Mouse (Mus musculus): ENCODE data around the gene Atxn7l3. TPM values are rescaled to one million over a fixed set of nuclear protein-coding genes. Genes with fewer than 3 reads are reported as not detected.

Atxn7l3 gene
- total RNA-seq, 1 experiment from 2014 or later, result 47.9 TPM

DNA sequence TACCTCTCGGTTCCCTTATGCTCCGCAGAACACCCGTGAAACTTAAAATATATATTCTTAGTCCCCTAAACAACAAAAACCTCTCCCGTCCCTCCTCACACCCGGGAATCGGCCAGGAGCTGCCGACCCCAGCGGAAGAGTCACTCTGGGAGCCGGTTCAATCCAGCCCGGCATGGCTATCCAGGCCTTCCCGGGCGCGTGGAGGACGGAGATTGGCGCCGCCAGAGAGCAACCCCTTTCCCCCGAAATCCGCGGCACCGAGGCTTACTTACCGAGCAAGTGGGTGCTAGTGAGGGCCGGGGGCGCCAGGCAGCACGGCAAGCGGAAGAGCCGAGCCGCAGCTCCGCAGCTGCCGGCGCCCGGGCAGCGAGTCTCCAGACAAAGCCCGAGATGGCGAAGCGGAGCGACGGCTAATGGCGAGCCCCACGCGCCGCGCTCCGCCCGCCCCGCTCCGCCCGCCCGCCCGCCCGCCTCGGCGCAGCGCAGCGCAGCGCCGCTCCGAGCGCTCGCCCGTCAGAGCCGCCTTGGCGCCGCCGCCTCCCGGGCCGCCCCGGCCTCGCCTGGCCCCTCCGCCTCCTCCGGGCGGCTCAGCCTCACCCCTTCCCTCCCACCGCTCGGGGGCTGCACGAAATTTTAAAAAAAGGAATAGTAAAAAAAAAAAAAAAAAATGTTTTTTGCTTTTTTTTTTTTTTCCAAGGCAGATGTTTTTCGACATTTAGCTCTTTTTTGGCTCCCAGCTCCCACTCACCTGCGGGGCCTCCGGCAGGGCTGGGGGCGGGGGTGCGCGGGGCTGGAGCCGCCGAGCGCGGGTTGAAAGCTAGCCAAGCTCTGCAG, 22.4 kb upstream of the Atxn7l3 start:
- peak; percentile 75 for DNase-seq

DNA sequence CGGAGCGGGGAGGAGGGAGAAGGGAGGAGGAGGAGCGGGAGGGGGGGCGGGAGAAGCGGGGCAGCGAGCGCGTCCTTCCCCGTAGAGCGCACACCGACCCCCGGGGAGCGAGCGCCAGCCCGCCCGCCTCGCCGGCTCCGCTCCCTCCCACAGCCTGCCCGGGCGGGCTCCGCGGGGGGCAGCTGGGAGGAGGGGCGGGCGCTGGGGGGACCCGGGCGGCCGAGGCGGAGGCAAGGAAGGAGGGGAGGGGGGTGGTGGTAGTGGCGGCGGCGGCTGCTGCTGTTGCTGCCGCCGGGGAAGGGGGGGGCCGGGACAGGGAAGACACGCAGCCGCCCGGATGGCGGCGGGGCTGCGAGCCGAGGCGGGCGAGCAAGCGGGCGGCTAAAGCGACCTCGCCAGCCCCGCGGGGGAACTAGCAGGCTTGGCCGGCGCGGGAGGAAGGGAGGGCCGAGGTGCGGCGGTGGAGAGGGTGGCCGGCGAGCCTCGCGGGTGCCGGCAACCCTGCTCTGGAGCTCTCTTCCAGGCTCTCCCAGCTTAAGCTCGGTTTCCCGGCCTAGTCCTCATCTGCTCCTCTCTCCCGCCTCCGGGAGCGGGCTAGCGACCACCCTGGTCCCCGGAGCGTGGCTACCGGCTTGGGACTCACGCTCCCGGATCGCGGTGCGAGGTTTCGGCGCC, 21.6 kb upstream of the Atxn7l3 start:
- DNase-seq, result peak; percentile 89

DNA sequence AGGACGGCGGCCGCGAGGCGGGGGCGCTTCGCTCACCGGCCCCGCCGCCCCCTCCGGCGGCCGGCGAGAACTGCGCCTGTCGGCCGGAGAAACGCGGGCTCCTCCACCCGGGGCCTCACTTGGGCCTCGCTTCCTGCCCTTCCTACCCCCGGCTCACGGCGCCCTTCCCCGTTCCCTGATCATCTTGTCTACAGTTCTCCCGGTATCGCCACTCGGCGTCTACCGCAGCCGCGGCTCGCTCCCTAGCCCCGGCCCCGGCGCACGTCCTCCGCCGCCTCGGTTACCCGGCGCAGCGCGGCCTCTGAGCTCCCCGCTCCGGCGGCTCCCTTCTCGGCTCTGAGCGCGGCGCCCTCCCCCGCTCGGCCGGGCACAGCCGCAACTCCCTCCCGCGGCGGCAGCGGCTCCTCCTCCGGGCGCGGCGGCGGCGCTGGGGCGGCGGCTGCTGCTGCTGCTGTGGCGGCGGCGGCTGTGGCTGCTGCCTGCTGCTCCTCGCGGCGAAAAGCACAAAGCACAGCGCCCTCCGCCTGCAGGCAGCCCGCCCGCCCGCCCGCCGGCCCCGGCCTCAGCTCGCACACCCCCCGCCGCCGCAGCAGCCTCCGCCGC, 21.0 kb upstream of the Atxn7l3 start:
- peak; percentile 86 for DNase-seq

DNA sequence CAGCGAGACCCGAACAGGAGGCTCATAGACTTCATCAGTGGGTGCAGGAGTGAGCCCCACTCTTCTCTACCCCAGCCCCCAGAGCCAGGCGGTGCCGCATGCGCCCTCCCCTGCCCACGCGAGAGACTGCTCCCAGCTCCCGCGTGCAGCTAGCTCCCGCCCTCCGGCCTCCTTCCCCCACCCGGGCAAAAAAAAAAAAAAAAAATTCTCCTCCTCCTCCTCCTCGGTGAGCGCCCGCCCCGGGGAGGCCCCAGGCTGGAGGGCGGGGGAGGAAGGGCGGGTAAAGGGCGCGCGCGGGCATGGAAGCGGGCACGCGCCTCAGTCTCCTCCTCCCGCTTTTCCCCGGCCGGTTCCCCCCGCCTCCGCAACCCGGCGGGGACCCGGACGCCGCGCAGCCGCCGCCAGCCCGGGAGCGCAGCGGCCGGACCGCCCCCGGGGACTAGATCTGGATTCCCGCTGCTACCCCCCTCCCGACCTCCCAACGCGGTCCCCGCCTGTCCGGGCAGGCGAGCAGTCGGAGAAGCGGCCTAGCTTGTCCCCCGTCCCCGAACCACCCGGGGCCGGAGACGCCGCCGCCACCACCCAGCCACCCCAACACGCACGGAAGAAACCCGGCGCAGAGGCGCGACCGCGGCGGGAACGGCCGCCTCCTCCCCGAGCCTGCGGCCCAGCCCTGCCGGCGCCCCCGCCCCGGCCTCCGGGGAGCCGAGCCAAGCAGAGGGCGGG, 20.3 kb upstream of the Atxn7l3 start:
- peak; percentile 96 for DNase-seq

DNA sequence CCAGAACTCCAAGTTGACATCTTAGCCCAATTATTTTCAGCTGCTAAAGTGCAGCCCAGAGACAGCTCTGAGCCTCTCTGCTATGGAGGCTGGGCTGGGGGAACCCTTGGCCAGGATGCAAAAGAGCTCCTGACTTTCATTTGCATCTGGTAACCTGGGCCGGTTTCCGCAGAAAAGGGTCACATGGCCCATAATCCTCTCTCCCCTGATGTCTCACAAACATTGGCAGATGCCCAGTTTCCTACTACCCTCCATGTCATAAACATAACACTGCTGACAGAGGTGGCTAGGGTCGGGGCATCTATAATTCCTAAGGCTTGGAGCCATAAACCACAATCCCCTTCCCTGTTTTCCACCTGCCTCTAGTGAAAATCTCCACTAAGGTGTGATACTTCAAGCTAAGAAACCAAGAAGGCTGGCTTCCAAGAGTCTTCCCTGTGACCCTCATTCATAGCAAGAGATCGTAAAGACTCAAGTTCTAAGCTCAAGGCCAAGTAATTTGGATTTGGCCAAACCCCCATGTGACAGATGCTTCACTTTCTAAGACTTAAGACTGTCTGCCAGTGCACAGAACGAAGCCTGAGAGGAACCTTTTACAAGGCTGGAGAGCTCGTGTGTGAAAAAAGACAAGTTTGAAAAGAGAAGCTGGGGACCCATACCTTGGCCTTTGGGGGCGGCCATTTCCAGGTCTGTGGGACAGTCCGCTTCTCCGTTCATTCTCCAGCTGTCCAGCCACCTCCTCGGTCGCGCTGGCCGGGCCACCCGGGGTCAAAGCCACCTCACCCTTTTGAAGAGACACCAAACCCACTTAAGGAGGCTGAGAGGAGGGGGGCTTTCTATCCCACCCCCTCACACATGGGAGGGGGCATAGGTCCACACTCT, 19.5 kb upstream of the Atxn7l3 start:
- DNase-seq, result peak; percentile 18

DNA sequence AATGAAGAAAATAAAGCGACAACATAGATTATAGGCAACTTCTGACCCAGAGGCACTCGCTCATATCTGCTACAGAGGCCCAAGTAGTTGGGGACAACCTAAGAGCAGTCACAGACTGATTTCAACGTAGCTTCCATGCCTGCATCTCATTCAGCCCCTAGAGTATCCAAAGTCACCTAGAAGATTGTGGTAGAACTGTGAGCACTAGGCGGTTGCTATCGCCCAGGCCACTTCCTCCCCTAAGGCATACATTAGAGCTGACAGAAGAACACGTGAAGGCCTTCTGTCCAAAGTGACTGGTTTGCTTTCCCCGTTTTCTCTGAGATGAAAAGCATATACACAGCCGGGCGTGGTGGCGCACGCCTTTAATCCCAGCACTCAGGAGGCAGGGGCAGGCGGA, 17.9 kb upstream of the Atxn7l3 start:
- no peak for DNase-seq

DNA sequence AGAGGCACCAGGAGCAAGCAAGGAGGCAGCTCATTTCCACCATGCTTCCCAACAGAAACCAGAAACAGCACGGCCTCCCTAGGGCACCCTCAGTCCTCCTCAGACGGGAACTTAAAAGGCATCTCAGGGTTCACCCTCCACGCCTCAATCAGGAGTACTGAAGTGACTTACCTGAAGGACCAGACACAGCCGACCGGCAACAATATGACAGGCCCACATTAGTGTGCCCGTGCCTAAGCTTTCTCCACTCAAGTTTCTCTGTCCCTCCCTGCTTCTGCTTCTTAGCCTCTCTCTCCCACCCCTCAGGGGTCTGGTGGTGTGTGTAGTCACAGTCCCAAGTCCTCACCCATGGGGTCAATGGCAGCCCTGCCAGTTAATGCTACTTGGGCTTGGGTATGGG, 16.2 kb upstream of the Atxn7l3 start:
- DNase-seq, result no peak

DNA sequence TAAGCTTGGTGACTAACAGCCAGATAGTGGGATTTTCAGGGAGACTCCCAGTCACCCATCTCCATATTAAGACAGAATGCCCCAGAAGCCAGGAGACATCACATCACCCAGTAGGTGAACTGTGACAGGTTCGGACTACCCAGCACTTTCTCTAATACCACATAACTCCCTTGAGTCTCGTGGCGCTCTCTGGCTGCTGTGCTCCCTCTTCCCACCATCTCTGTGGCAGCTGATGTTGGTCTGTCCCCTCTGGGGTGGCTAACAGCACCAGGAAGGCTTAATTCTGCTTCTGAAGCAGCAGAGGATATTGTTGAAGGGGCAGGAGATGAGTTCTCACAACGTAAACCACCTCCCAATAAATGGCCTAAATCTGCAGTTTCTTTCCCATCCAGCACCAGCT, 15.5 kb upstream of the Atxn7l3 start:
- DNase-seq, result no peak

DNA sequence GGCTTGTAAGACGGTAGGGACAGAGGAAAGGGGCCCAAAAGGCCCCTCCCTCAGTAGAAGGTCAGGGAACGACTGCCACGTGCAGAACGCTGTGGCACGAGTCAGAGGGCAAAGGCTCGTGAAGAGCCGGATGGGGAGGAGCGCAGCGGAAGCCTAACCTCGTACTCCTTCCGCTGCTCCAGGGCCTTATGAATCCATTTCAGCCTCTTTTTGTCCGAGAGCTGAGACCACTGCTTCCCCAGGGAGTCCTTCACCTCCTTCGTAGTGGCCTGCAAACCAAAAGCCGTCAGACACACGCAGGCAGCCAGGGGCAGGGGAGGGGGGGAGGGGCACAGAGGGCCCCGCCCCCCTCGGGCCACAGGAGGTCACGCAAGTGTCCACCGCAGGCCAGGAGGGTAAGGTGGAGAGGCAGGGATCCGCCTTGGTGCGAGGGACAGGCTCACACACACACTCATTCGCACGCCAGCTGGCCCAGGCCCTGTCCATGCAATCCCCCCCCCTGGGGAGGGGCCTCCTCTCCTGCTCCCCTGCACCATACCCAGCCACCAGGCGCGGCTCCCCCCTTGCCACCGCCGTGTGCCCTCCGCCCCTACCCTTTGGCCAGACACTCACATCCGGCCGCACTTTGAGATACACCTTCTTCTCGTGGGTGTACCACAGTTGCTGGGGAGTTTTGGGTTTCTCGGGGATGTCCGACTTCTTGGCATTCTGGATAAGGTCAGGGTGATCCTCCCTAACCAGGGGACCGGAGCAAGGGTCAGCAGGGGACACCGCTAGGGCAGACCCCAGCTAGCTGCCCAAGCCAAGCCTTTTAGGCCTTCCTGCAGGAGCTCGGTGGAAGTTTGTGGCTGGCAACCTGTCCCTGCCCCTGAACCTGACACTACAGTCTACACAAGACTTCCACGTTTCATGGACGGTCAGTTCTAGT, 14.6 kb upstream of the Atxn7l3 start:
- peak; percentile 55 for DNase-seq

DNA sequence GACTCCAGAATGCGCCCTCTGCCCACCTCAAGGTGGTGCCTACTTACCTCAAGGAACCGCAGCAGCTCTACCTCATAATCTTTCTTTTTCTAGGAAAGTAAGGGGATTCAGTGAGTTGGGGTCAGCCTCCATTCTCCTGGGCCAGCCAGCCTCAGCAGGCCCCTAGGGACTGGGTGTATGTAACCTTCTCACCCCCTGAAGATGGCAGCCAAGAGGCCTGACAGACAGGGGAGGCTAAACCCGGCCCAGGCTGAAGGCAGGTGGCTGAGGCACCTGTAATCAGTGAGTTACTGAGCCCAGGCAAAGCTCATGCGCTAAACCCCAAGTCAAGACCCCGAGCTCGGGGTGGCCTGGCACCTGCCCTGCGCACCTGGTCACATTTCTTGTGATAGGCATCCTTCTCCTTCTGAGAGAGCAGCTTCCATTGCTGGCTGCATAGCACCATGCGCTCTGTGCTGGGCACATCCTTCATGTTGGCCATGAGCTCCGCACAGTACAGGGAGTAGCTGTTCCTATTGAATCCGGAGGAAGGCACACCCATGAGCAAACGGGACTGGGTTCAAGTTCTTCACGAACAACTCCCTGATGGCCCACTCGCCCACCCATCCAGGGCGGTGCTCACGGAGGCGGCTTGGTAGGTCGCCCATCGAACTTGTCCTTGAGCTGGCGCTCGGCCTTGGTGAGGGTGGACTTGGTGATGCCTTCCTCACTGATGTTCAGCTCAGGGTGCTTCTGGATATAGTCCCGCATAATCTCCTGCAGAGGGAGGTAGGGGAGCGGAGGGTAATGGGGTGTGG, 13.6 kb upstream of the Atxn7l3 start:
- peak; percentile 51 for DNase-seq

DNA sequence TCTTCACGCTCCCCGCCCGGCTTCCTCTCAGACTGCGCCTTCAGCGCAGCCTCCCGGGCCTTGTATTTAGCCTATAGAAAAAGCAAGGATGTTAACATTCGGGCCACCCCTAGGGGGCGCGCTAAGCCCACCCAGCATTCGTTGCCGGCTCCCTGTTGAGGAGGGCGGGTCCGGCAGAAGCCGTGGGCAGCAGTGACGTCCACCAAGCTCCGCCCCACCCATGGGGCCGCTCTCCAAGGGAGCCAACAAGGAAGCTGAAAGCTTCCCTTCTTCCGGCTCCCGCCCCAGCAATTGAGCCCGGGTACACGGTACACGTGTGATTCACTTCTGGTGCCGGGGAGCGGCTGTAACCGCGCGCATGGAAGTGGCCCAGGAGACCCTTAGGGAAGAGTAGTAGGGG, 12.5 kb upstream of the Atxn7l3 start:
- peak; percentile 99 for DNase-seq

DNA sequence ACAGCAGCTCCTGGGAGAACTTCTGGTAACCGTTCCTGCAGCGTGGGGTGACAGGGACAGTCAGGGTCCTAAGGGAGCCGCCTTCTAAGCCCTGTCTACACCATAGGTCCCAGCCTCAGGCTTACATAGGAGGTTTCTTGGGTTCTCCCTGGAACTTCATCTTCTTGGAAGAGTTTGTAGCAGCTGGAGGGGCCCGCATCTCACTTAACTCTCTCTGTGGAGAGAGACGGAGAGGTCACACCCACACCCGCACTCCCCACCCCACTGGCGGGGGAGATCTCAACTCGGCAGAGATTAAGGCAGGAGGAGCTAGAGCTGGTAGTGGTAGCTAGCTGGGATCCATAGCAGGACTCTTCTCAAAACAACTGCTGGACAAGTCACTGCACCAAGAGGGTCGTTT, 11.7 kb upstream of the Atxn7l3 start:
- peak; percentile 2 for DNase-seq

DNA sequence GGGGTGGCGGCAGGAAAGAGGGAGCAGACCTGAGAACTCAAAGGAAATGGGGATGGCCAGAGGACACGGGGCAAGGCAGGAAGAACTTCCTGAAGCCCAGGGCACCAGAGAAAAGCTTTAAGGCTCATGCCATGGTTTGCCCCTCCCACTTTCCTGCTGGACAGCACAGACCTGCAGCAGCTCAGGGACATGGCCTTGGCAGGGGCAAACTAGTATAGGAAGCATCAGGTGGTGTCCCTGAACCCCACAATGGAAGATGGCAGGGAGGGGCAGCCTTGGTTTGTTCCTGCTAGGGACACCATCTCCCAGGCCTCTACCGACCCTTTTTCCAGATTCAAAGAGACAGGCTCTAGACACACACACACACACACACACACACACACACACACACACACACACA, 8.9 kb upstream of the Atxn7l3 start:
- DNase-seq, result peak; percentile 61

DNA sequence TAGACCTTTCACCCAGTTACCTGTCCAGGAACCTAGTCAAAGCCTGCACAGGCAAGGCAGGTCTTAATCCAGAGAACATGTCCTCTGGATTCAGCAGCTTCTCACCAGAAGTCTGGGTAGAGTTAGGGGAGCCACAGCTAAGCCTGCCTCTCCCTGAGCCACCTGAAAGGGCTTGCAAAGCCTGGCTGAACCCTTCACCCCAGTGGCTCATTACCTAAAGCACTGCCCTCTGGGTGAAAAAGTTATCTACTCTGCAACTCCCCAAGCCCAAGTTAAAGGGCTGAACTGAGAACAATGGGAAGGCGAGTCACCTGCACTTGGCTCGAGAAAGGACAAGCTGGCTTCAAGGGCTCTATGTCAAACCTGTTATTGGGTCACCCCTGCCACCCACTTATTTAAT, 7.7 kb upstream of the Atxn7l3 start:
- no peak for DNase-seq

DNA sequence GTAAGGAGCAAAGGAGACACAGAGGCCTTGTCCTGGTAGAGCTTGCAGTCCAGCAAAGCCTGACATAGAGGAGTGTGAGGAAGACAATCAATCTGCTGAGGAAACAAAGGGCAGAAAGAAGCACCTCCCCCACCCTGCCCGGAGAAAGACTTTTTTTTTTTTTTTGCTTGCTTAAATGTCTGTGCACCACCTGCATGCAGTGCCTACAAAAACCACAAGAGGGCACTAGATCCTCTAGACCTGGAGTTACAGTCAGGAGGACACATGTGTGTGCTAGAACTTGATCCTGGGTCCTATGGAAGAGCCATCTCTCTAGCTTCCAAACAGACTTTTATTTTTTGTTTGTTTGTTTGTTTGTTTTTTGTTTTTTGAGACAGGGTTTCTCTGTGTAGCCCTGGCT, 3.4 kb upstream of the Atxn7l3 start:
- peak; percentile 77 for DNase-seq

DNA sequence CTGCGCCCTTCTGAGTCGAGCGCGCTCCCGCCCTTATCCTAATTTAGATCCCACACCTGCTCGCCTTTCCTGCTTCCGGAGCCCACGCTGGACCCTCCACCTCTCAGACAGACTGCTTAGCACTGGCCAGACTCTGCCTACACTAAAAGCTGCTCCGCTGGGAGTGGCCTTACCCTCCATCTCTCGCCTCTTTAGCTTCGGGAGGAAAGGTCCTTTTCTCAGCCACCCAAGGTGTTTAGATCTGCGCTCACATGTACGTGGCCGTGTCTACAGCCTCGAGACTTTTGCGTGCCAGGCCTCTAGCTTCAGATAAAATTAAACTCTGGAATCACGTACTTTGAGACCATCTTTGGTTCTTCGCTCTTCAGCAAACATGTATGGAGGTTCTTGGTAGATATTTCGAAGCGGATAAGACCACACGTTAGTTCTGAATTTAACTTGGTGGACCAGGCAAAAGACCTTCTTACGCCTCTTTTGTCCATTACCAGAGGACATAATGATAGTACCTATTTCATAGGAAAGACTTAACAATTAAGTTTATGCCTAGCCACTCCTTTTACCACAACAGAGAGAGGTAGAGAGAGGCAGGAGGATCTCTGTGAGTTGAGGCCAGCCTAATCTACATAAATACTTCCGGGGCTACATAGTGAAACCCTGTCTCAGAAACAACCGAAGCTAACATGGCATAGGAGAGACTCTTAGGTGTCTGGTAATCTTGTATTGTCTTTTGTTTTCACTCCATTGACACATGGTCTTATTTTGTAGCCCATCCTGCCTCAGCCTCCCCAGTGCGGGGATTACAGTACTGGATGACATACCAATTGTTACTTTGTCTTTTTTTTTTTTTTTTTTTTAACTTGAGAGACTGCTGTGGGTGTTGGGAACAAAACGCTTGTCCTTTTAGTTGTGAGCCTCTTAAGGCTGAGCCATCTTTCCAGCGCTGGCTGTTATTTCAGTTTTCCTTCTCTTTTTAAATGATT, 1.4 kb upstream of the Atxn7l3 start:
- DNase-seq, result no peak

DNA sequence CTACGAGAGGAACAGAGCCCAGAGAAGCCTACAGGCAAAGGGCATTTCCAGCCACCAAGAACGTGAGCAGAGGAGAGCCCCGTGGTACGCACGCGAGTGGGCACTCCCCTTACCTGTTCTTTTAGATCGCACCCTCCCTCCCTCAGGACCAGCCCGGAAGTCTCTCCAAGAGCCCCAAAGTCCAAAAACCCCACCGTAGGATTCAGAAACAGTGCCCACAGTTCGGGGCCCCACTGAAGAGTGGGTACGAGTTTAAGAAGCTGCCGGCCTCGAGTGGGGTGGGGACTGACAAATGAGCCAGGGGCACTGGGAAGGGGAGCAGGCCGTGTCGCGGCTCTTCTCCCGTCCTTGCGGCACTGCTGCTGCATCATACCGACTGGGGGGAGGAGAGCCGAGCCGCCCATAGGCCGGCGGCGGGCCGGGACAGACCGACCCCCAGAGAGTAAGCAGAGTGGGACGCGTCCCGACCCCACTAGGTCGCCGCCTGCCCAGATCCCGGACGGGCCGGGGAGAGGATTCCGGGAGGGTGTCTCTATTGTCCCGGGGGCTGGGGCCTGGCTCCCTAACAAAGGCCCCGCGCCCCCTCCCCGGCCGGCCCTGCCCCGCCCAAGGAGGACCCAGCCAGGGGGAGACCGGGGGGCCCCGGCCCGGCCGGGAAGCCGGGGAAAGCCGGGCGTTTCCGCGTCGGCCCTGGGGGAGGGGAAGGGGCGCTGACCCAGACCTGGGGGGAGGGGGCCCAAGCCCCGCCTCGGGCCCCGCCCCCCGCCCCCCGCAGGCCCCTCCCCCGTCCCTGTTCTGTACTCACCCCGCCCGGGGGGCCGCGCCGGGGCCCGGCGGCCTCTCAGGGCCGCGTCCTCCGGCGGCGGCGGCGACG, 596 bp downstream of the Atxn7l3 start:
- DNase-seq, result peak; percentile 77

Data from adrenal gland, postnatal 14 days (tissue).